Mouse (Mus musculus) ovary, postnatal 14 days (tissue): ENCODE results near the gene Slc2a13.

Source experiments
- DNase-seq: peaks from one replicate; pipeline ENCODE4 v3.0.0; 2022; ENCODE audit warnings: low spot score

Slc2a13 gene

DNA sequence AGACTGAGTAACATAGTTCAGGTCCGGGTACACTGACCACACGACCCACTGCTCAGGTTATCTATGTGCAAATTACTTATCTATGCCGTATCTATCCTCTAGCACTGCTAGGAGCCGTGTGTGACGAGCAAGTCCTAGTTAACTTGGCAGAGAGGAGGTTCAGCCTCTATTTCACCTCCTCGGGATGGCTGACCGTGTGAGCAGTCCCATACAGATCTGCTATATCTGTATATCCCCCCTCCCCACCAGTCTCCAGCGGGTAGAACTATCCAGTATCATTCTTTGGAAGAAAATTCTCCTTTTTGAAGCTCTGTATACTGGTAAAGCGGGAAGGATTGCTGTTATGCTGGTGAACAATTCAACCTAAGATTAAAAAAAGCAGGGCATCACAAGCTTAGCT is 70.8 kb downstream of the Slc2a13 start:
- no peak for DNase-seq

GRCm38 (mm10) chr15:91495014-91495413 is 78.0 kb downstream of the Slc2a13 start:
- no peak for DNase-seq

DNA sequence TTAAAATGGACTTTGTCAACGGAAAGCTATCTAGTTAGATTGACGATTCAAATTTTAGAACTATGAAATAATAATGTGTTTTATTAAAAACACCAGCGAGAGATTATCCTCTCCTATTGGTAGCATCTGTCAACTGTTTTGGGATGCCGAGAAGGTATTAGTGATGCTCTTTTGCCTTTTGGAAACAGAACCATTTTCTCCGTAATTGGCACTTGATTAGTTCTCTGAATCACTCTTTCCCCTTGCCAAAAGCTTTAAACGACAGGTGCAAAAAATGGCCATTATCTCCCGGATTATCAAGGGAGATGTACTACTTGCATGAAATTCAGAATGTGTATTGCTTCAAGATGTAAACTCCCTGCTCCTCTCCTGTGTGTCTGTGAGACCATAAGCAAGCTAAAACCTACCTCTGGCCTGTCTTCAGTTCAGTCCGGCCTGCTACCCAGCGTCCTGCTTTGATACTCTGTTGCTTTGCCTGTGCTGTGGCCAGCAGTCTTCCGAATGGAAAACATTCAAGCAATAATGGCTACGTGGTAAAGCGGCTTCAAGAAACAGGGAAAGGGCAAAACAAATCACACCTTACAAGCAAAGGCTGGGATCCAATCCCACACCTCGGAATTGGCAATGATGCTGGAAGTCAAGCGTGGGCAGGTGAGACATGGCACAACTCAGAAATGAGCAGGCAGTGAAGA is 93.0 kb downstream of the Slc2a13 start:
- DNase-seq: no peak

- DNase-seq: peak; percentile 37
These were observed 95.3 kb downstream of the Slc2a13 start for GRCm38 (mm10) chr15:91477766-91478165.

GRCm38 (mm10) chr15:91473690-91474409 is 99.2 kb downstream of the Slc2a13 start:
- DNase-seq: no peak

DNA sequence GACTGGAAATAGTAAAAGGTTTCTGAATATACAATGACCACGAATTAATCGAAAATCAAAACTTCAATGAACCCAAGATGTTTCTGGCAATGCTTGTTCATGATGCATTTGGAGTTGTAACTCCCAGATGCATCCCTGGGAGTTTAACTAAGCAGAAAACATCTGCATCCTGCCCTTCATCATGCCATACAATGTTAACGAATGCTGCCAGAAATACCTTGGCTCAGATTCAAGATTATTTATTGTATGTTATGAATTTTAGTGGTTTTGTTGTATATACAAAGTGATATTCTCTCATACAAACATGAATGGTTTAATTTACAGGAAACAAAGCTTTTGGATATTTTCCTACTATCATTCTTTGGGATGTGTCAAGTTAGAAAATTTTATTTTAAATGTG is 107.7 kb downstream of the Slc2a13 start:
- no peak for DNase-seq

DNA sequence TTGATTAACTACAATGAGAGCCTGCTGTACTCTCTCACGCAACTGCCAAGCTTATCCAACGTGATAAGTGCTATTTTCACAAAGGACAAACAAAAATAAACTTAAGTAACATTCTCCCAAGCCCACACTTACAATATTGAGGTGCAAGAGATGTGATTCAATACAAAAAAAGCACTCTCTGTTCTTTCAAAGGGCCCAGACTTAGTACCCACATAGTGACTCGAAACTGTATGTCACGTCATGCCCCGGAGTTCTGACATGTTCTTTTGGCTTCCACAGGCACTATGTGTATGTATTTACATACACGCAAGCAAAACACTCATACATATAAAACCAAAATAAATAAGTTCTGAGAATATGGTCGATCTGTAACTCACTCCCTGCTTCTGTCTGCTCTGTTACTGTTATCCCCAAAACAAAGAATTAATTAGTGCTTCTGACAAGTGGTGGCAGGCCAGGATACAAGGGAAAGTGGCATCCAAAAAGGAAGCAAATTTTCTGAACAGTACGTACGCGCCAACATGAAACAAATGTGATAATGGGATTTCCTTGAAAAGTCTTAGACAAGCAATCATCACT is 109.1 kb downstream of the Slc2a13 start:
- no peak for DNase-seq

GRCm38 (mm10) chr15:91463026-91463661 is 109.9 kb downstream of the Slc2a13 start:
- no peak for DNase-seq

GRCm38 (mm10) chr15:91461940-91462339 is 111.1 kb downstream of the Slc2a13 start:
- no peak for DNase-seq

DNA sequence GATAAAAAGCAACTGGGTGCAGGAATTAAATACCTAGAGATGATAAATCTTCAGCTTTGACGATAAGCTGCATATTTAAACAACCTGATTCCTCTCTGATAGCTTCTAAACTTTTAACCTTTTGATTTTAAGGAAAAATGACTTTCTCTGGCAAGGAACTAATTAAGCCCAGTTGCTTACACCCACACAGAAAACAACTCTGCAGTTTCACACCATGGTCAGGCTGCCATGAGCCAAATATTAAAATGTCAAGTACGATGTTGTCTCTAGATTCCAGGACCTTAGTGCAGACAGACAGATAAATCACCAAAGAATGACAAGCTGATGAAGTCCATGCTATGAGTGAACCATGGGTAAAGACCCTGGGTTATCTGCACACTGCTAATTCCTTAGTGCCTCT is 115.9 kb downstream of the Slc2a13 start:
- DNase-seq: no peak

GRCm38 (mm10) chr15:91445399-91445798 is 127.7 kb downstream of the Slc2a13 start:
- DNase-seq: no peak

- DNase-seq: no peak
These were observed 129.6 kb downstream of the Slc2a13 start for GRCm38 (mm10) chr15:91443449-91443848.

DNA sequence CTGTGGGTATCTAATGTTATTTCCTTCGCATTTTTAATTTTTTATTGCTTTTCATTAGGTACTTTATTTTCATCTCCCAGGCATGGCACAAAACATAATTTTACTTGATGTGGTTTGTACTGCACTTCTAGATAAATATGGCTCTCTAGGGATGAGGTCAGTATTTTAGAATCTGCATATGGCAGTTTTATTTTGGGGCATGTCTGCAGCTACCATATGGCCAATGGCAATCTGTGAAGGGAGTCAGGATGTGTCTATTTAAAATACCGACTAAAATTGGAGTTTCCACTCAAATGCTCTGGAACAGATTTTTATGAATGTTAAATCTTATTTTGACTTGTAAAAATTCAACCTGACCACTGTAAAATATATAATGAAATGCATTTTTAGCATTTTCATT is 133.2 kb downstream of the Slc2a13 start:
- DNase-seq: no peak

DNA sequence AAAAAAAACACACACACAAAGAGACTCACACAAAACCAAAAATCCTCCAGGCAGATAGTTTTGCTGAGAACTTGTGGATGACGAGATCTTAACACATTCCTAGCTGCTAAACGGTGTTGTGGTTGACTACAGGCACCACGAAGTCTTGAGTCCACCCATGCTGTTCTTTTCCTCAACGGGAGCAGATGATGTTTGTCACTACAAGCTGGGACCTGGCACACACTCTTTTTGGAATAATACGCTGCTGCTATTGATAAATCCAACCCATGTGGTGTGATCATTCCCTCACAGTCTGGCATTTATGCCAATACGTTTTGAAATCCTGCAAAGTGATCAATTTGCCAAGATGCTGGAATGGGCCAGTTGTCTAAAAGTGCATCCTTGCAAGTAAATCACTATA is 147.6 kb downstream of the Slc2a13 start:
- DNase-seq: no peak

- DNase-seq: no peak
These were observed 166.1 kb downstream of the Slc2a13 start for GRCm38 (mm10) chr15:91406979-91407378.

DNA sequence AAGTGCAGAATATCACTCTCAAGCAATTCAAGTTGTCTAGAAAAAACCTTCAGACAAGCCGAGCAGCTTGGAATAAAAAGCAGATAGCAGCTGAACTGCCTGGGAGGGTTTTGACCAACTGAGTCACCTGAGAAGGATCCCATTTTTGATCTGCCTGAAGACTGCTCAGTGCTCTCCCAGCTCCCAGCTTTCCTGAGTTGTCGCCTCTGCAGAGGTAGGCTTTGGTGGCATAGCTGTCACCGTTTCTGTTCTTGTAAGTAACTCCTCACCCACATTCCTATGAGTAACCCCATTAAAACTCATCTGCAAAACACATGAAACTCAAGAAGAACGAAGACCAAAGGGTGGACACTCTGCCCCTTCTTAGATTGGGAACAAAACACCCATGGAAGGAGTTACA is 177.9 kb downstream of the Slc2a13 start:
- no peak for DNase-seq

DNA sequence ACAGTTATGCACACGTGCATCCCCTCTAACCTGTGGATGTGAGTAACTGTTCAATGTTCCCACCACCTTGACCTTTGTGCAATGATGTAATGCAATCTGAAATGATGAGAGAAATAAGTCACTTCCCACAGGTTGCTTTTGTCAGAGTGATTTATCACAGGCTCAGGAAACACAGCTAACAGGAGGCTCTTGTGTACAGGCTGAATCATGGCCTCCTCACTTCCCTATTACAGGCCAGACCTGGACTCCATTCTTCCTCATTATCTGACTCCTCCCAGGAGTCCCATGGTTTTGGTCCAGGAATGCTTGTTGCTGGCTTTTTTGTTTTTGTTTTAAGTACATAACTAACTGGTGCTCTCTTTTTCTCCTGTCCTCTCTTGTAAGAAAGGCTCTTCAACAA is 189.4 kb downstream of the Slc2a13 start:
- no peak for DNase-seq

- DNase-seq: no peak
These were observed 190.5 kb downstream of the Slc2a13 start for GRCm38 (mm10) chr15:91382606-91383005.

GRCm38 (mm10) chr15:91381864-91382263 is 191.2 kb downstream of the Slc2a13 start:
- DNase-seq: no peak

- DNase-seq: no peak
These were observed 194.2 kb downstream of the Slc2a13 start for GRCm38 (mm10) chr15:91378751-91379325.

- no peak for DNase-seq
These were observed 195.5 kb downstream of the Slc2a13 start for GRCm38 (mm10) chr15:91377568-91377967.

DNA sequence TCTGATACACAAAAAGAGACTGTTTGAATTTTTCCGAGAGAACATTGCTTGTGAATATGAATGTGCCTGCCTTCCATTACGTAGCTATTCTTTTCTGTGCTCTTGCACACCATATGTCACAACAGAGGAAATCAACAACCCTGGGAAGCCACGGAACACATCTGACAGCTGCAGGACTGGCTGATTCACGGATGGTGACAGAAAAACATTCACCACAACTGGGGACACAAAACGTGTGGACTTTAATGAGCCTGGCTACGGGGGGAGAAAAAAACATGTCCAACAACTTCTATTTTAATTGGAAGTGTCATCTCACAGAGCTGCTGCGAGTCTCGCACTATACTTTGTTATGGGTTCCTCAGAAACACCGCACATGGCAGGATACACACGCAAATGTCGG is 196.0 kb downstream of the Slc2a13 start:
- DNase-seq: no peak

- DNase-seq: no peak
These were observed 198.6 kb downstream of the Slc2a13 start for GRCm38 (mm10) chr15:91374441-91374840.
